Mouse (Mus musculus): Measurements from ENCODE around the gene Dcun1d3. TPM values are rescaled to one million over a fixed set of nuclear protein-coding genes. Genes with fewer than 3 reads are reported as not detected.

The Dcun1d3 gene
- polyA plus RNA-seq, 1 experiment from 2014 or later, result 7.0 TPM

DNA sequence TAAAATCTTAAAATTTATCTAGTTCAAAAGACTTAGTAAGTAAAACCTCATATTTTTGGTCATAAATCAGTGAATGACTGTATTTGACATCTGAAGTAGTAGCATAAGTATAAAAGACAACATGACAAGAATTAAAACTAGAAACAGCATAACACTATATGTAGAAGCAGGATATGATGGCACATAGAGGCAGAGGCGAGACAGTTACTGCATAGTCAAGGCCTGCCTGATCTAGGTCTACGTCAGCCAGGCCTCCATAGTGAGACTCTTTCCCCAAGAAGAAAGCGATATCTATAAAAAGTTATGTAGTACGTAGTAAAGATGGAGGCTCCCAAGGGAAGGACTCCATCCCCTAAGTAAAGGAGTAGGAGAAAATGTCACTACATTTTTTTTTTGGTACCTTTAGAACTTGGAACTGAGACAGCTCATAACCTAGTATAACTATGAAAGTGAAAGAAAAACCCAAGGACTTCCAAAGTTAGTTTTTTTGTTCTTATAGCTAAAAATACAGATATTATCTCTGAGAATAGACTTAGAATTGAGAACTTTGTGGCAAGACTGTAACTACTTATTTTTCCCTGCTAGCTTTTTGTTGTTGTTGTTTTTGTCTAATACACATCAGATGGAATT is 54.2 kb downstream of the Dcun1d3 start:
- H3K27me3 ChIP-seq (ENCODE audit: insufficient read depth, low read length), result no peaks in the 10 kb centered on the region
- no peak overlapping the region for H3K9ac ChIP-seq (ENCODE audit: low read depth, low read length)
- H3K9me3 ChIP-seq (replicated peaks; ENCODE audit: low read length), result no peaks in the 10 kb centered on the region
- H3K4me1 ChIP-seq (replicated peaks; ENCODE audit: insufficient read depth, low read length), result no peaks in the 10 kb centered on the region
- no peak for ATAC-seq (replicated peaks; ENCODE audit: low FRiP score, low read depth)
- H3K4me3 ChIP-seq (replicated peaks; ENCODE audit: low read depth, low read length), result no peak overlapping the region
- no peak overlapping the region for H3K4me2 ChIP-seq (ENCODE audit: low read length)
- DNase-seq (ENCODE audit: low spot score), result no peak
- no peak for TF ChIP-seq CTCF (IDR thresholded peaks at IDR 0.05; ENCODE audit: low read depth)
- H3K27ac ChIP-seq, result no peak overlapping the region
- H3K36me3 ChIP-seq (ENCODE audit: insufficient read depth, low read length), result 0 out of 2 replicates have a peak, but pooled peaks cover 7% of the 10 kb centered on the region
- 93% methylated on average over 4 of the region's 4 CpGs for WGBS

DNA sequence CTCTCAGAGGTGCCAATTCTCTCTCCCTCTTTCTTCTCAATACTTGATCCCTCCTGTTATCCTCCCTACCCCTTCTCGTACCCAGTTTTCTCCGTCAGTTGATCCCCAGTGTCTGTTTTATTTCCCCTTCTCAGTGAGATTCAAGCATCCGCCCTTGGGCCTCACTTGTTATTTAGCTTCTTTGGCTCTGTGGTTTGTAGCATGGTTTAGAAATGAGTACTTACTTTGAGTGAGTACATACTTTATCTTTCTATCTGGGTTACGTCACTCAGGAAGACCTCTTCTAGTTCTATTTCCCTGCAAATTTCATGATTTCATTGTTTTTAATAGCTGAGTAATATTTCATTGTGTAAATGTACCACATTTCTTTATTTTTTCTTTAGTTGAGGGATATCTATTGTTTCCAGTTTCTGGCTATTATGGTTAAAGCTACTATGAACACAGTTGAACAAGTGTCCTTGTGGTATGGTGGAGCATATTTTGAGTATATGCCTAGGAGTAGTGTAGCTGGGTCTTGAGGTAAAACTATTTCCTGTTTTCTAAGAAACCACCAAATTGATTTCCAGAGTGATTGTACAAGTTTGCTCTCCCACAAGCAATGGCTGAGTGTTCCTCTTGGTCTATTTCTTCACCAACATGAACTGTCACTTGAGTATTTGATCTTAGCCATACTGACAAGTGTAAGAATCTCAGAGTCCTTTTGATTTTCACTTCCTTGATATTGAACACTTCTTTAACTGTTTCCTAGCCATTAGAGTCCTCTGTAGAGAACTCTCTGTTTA is 59.9 kb downstream of the Dcun1d3 start:
- Histone ChIP-seq H3K9ac (ENCODE audit: low read depth, low read length) (no peak overlapping the region), H3K9me3 (replicated peaks; ENCODE audit: low read length) (no peaks in the 10 kb centered on the region), H3K4me2 (ENCODE audit: low read length) (no peak overlapping the region), H3K27me3 (ENCODE audit: insufficient read depth, low read length) (no peaks in the 10 kb centered on the region), H3K27ac (no peak overlapping the region), H3K36me3 (ENCODE audit: insufficient read depth, low read length) (peaks cover 8% of the 10 kb centered on the region; the same call in 1 of the 2 replicates), H3K4me1 (replicated peaks; ENCODE audit: insufficient read depth, low read length) (no peaks in the 10 kb centered on the region), H3K4me3 (replicated peaks; ENCODE audit: low read depth, low read length) (no peak overlapping the region)
- no peak for DNase-seq (ENCODE audit: low spot score)
- no peak for ATAC-seq (replicated peaks; ENCODE audit: low FRiP score, low read depth)
- WGBS, result 97% methylated on average over 4 of the region's 4 CpGs
- no peak for TF ChIP-seq CTCF (IDR thresholded peaks at IDR 0.05; ENCODE audit: low read depth)

DNA sequence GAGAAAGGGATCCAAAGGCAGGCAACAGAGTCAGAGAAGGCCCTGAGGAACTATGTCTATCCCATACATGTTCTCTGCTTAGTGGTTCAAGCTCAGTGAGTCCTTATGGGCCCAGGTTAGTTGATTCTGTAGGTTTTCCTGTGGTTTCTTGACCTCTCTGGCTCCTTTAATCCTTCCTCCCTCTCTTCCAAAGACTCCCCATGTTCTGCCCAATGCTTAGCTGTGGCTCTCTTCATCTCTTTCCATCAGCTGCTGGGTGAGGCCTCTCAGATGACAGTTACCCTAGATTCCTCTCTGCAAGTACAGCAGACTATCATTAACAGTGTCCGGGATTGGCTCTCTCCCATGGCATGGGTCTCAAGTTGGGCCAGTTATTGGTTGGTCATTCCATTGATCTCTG is 60.7 kb downstream of the Dcun1d3 start:
- peaks cover 11% of the 10 kb centered on the region; the same call in 1 of the 2 replicates for H3K36me3 ChIP-seq (ENCODE audit: insufficient read depth, low read length)
- no peaks in the 10 kb centered on the region for H3K4me1 ChIP-seq (replicated peaks; ENCODE audit: insufficient read depth, low read length)
- no peak for ATAC-seq (replicated peaks; ENCODE audit: low FRiP score, low read depth)
- no peak overlapping the region for H3K9ac ChIP-seq (ENCODE audit: low read depth, low read length)
- TF ChIP-seq CTCF (IDR thresholded peaks at IDR 0.05; ENCODE audit: low read depth), result no peak
- H3K9me3 ChIP-seq (replicated peaks; ENCODE audit: low read length), result no peaks in the 10 kb centered on the region
- no peak overlapping the region for H3K27ac ChIP-seq
- 100% methylated on average over 1 of the region's 1 CpGs for WGBS
- H3K4me3 ChIP-seq (replicated peaks; ENCODE audit: low read depth, low read length), result no peak overlapping the region
- H3K4me2 ChIP-seq (ENCODE audit: low read length), result no peak overlapping the region
- H3K27me3 ChIP-seq (ENCODE audit: insufficient read depth, low read length), result no peaks in the 10 kb centered on the region
- DNase-seq (ENCODE audit: low spot score), result no peak

DNA sequence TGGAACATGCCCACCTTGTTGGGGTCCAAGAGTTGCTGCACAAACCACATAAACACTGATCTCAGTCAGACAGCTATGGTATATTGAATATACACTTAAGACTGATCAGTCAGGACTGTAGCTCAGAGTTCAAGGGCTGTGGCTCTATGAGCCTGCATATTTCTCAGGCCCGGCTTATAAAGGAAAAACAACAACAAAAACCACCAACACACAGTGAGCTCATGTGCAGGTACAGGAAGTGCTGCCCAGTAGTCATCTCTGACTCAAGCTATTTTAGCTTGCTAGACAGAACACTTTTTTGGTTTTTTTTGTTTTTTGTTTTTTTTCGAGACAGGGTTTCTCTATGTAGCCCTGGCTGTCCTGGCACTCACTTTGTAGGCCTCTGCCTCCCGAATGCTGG is 87.4 kb downstream of the Dcun1d3 start:
- WGBS, result 92% methylated on average over 3 of the region's 3 CpGs
- H3K36me3 ChIP-seq (ENCODE audit: insufficient read depth, low read length), result peaks cover 16% of the 10 kb centered on the region; the same call in 1 of the 2 replicates

GRCm38 (mm10) chr7:119807396-119807795 is 88.7 kb downstream of the Dcun1d3 start:
- ATAC-seq (replicated peaks; ENCODE audit: low FRiP score, low read depth), result no peak
- no peak overlapping the region for H3K4me2 ChIP-seq (ENCODE audit: low read length)
- no peak overlapping the region for H3K9ac ChIP-seq (ENCODE audit: low read depth, low read length)
- 90% methylated on average over 5 of the region's 5 CpGs for WGBS
- no peak overlapping the region for H3K4me3 ChIP-seq (replicated peaks; ENCODE audit: low read depth, low read length)
- H3K36me3 ChIP-seq (ENCODE audit: insufficient read depth, low read length), result peaks cover 16% of the 10 kb centered on the region; the same call in 1 of the 2 replicates
- TF ChIP-seq CTCF (IDR thresholded peaks at IDR 0.05; ENCODE audit: low read depth), result no peak
- no peak for DNase-seq (ENCODE audit: low spot score)
- H3K27me3 ChIP-seq (ENCODE audit: insufficient read depth, low read length), result no peaks in the 10 kb centered on the region
- H3K4me1 ChIP-seq (replicated peaks; ENCODE audit: insufficient read depth, low read length), result no peaks in the 10 kb centered on the region
- no peak overlapping the region for H3K27ac ChIP-seq
- H3K9me3 ChIP-seq (replicated peaks; ENCODE audit: low read length), result no peaks in the 10 kb centered on the region

More for the DNA sequence above, 87.4 kb downstream of the Dcun1d3 start:
- no peaks in the 10 kb centered on the region for H3K27me3 ChIP-seq (ENCODE audit: insufficient read depth, low read length)
- H3K9ac ChIP-seq (ENCODE audit: low read depth, low read length), result no peak overlapping the region
- H3K4me3 ChIP-seq (replicated peaks; ENCODE audit: low read depth, low read length), result no peak overlapping the region
- H3K4me1 ChIP-seq (replicated peaks; ENCODE audit: insufficient read depth, low read length), result no peaks in the 10 kb centered on the region
- no peak overlapping the region for H3K4me2 ChIP-seq (ENCODE audit: low read length)
- no peaks in the 10 kb centered on the region for H3K9me3 ChIP-seq (replicated peaks; ENCODE audit: low read length)
- ATAC-seq (replicated peaks; ENCODE audit: low FRiP score, low read depth) (no peak), DNase-seq (ENCODE audit: low spot score) (no peak)
- H3K27ac ChIP-seq, result no peak overlapping the region
- no peak for TF ChIP-seq CTCF (IDR thresholded peaks at IDR 0.05; ENCODE audit: low read depth)

Other genes with a start within 250 kb of the Dcun1d3 start
- not detected in 2 replicates for gene Acsm4, start 206.3 kb downstream of the Dcun1d3 start, polyA plus RNA-seq (2015; fragmentation: Nextera tagmentation; extraction: Ambion mirVana)
- gene Thumpd1, start 175.5 kb downstream of the Dcun1d3 start, polyA plus RNA-seq (2015; fragmentation: Nextera tagmentation; extraction: Ambion mirVana), result 60.9 and 63.5 TPM in 2 replicates
- 0.82 and 0.99 TPM in 2 replicates for gene Acsm3, start 135.4 kb downstream of the Dcun1d3 start, polyA plus RNA-seq (2015; fragmentation: Nextera tagmentation; extraction: Ambion mirVana)
- gene Rexo5, start 102.3 kb downstream of the Dcun1d3 start, polyA plus RNA-seq (2015; fragmentation: Nextera tagmentation; extraction: Ambion mirVana), result 8.5 and 13.0 TPM in 2 replicates
- gene Eri2, start 102.2 kb downstream of the Dcun1d3 start, polyA plus RNA-seq (2015; fragmentation: Nextera tagmentation; extraction: Ambion mirVana), result 15.8 and 16.4 TPM in 2 replicates
- gene Lyrm1, start 437 bp downstream of the Dcun1d3 start, polyA plus RNA-seq (2015; fragmentation: Nextera tagmentation; extraction: Ambion mirVana), result 8.5 and 9.3 TPM in 2 replicates
- gene Dnah3, start 199.0 kb upstream of the Dcun1d3 start, polyA plus RNA-seq (2015; fragmentation: Nextera tagmentation; extraction: Ambion mirVana), result 0.01 TPM in 2 replicates
- gene Tmem159, start 206.1 kb upstream of the Dcun1d3 start, polyA plus RNA-seq (2015; fragmentation: Nextera tagmentation; extraction: Ambion mirVana), result 43.3 and 43.4 TPM in 2 replicates
- gene Zp2, start 249.0 kb upstream of the Dcun1d3 start, polyA plus RNA-seq (2015; fragmentation: Nextera tagmentation; extraction: Ambion mirVana), result 0.06 TPM in 1 of 2 replicates, not detected in the other